Mouse (Mus musculus): ENCODE results near the gene Rpl23.

- TF ChIP-seq CTCF (IDR thresholded peaks at IDR 0.05; ENCODE audit: insufficient read depth, low read depth, low read length) (no peak), POLR2A (IDR thresholded peaks at IDR 0.05; ENCODE audit: insufficient read depth, low read depth, low read length) (no peak)
Observed at GRCm38 (mm10) chr11:97796910-97797309, 14.7 kb upstream of the Rpl23 start.
